Mouse (Mus musculus): ENCODE results near the gene Prdx5.

GRCm38 (mm10) chr19:6928080-6928479 lies 18.2 kb upstream of the Prdx5 start:
- TF ChIP-seq CTCF (conservative IDR thresholded peaks at IDR 0.05; ENCODE audit: insufficient read depth, insufficient read length, low read depth, low read length) (no peak), POLR2A (IDR thresholded peaks at IDR 0.05; ENCODE audit: low read depth, low read length) (no peak)
